Mouse (Mus musculus): Measurements from ENCODE around the gene Relch.

Relch gene

GRCm38 (mm10) chr1:105801252-105801651 is 137.6 kb downstream of the Relch start:
- DNase-seq: no peak

- peak in 1 of 2 experiments; percentile 32 for DNase-seq
Measured at GRCm38 (mm10) chr1:105802941-105803340, 139.3 kb downstream of the Relch start.

GRCm38 (mm10) chr1:105804285-105804684 is 140.6 kb downstream of the Relch start:
- DNase-seq: no peak

All from thymus, postnatal 36 days (tissue).